Mouse (Mus musculus): ENCODE measurements around the gene Vmn1r196.

GRCm38 (mm10) chr13:22320091-22320490 is 30.4 kb downstream of the Vmn1r196 start:
- TF ChIP-seq CTCF (IDR thresholded peaks at IDR 0.05; ENCODE audit: borderline replicate concordance, insufficient read depth, low read depth, low read length) (no peak), POLR2A (IDR thresholded peaks at IDR 0.05; ENCODE audit: borderline replicate concordance, insufficient read depth, low read length) (no peak)

Data from cerebellum, adult 2 months (tissue).